Mouse (Mus musculus) CH12.LX (cell line): Measurements from ENCODE around the gene Pimreg. TPM values are rescaled to one million over a fixed set of nuclear protein-coding genes. Genes with fewer than 3 reads are reported as not detected.

ENCODE experiments used
- DNase-seq: peaks from one replicate; pipeline ENCODE4 v3.0.0-alpha.2; 2013; ENCODE audit errors: extremely low read depth
- H3K27ac ChIP-seq: 2 replicates; pipeline ENCODE4 v1.5.1; 2012; ENCODE audit warnings: low read depth, mild to moderate bottlenecking, control low read depth, moderate library complexity; ENCODE audit not compliant: insufficient read depth
- H3K27me3 ChIP-seq: replicated peaks from 2 replicates; pipeline ENCODE3; 2012; ENCODE audit warnings: inconsistent platforms
- H3K36me3 ChIP-seq, 2 experiments: replicated peaks in 1 of 2; 2 replicates each; pipeline versions ENCODE3 to v1.6.1; 2012; ENCODE audit warnings: inconsistent platforms in 1 of 2, low read length in 1 of 2, mild to moderate bottlenecking in 1 of 2, mixed read lengths in 1 of 2, moderate library complexity in 1 of 2; ENCODE audit not compliant: control insufficient read depth in 1 of 2, insufficient read depth in 1 of 2
- H3K4me1 ChIP-seq, 2 experiments: 2 replicates each; pipeline ENCODE4 v1.6.1; 2012; ENCODE audit warnings: inconsistent platforms in 1 of 2, moderate library complexity in 1 of 2; ENCODE audit not compliant: insufficient read depth in 2 of 2, control insufficient read depth in 1 of 2
- H3K4me2 ChIP-seq: 2 replicates; pipeline ENCODE4 v1.6.1; 2012; ENCODE audit warnings: low read depth, mild to moderate bottlenecking, control low read depth; ENCODE audit not compliant: poor library complexity, insufficient read depth, severe bottlenecking
- H3K4me3 ChIP-seq, 3 experiments: fragments of 150-350 bp in 1 of 3; sonication (generic) in 1 of 3; replicated peaks in 1 of 3; 2 replicates each; pipeline versions ENCODE3 to v1.5.1; 2011 to 2012; ENCODE audit warnings: low read depth in 2 of 3, low read length in 2 of 3, mild to moderate bottlenecking in 2 of 3, moderate library complexity in 2 of 3, control low read depth in 1 of 3, improper control_type of control experiment in 1 of 3, inconsistent platforms in 1 of 3, mixed read lengths in 1 of 3; ENCODE audit not compliant: poor library complexity in 1 of 3
- H3K79me2 ChIP-seq: replicated peaks from 2 replicates; pipeline ENCODE4 v1.6.1; 2012; ENCODE audit warnings: mild to moderate bottlenecking, moderate library complexity; ENCODE audit not compliant: control insufficient read depth, poor library complexity, insufficient read depth, severe bottlenecking; ENCODE audit errors: extremely low read depth
- H3K9ac ChIP-seq: 2 replicates; pipeline ENCODE4 v1.6.1; 2012; ENCODE audit warnings: low read depth, mild to moderate bottlenecking, control low read depth, moderate library complexity; ENCODE audit not compliant: insufficient read depth
- H3K9me3 ChIP-seq: replicated peaks from 2 replicates; pipeline ENCODE3; 2012; ENCODE audit warnings: low read length, inconsistent platforms, mixed read lengths
- BHLHE40 ChIP-seq: IDR thresholded peaks from 2 replicates; pipeline ENCODE4 v1.6.1; 2011; ENCODE audit warnings: mild to moderate bottlenecking, low read depth, low read length, improper control_type of control experiment
- CHD1 ChIP-seq: IDR thresholded peaks from 2 replicates; pipeline ENCODE4 v1.6.1; 2012; ENCODE audit warnings: low read depth, low read length, improper control_type of control experiment, inconsistent platforms
- CHD2 ChIP-seq: IDR thresholded peaks from 2 replicates; pipeline ENCODE4 v1.6.1; 2011; ENCODE audit warnings: low read length, improper control_type of control experiment
- CTCF ChIP-seq, 2 experiments: IDR thresholded peaks in 1 of 2; conservative IDR thresholded peaks in 1 of 2; 2 replicates each; pipeline ENCODE4 v1.5.1; 2011 to 2012; ENCODE audit warnings: low read depth in 2 of 2, low read length in 2 of 2, improper control_type of control experiment in 1 of 2, inconsistent platforms in 1 of 2, mild to moderate bottlenecking in 1 of 2, moderate library complexity in 1 of 2
- E2F4 ChIP-seq: IDR thresholded peaks from 2 replicates; pipeline ENCODE4 v1.6.1; 2011; ENCODE audit warnings: low read depth, low read length, improper control_type of control experiment; ENCODE audit not compliant: insufficient replicate concordance
- ELF1 ChIP-seq: IDR thresholded peaks from 2 replicates; pipeline ENCODE4 v1.6.1; 2014; ENCODE audit warnings: low read depth, mild to moderate bottlenecking, inconsistent platforms, low read length, improper control_type of control experiment
- EP300 ChIP-seq: IDR thresholded peaks from 2 replicates; pipeline ENCODE4 v1.6.1; 2011; ENCODE audit warnings: low read length, improper control_type of control experiment
- ETS1 ChIP-seq: conservative IDR thresholded peaks from 2 replicates; pipeline ENCODE4 v1.6.1; 2012; ENCODE audit warnings: low read depth, mild to moderate bottlenecking, inconsistent platforms, low read length, improper control_type of control experiment, moderate library complexity
- GABPA ChIP-seq: IDR thresholded peaks from 2 replicates; pipeline ENCODE4 v1.6.1; 2012; ENCODE audit warnings: low read depth, low read length, improper control_type of control experiment, inconsistent platforms; ENCODE audit not compliant: insufficient replicate concordance
- HCFC1 ChIP-seq: IDR thresholded peaks from 2 replicates; pipeline ENCODE4 v1.6.1; 2012; ENCODE audit warnings: low read depth, mild to moderate bottlenecking, inconsistent platforms, low read length, improper control_type of control experiment
- IRF4 ChIP-seq: IDR thresholded peaks from 2 replicates; pipeline ENCODE4 v1.6.1; 2014; ENCODE audit warnings: low read depth, mild to moderate bottlenecking, inconsistent platforms, low read length, improper control_type of control experiment
- JUN ChIP-seq: IDR thresholded peaks from 2 replicates; pipeline ENCODE4 v1.6.1; 2011; ENCODE audit warnings: low read depth, mild to moderate bottlenecking, low read length, improper control_type of control experiment, moderate library complexity; ENCODE audit not compliant: insufficient read depth
- JUND ChIP-seq: conservative IDR thresholded peaks from 2 replicates; pipeline ENCODE4 v1.6.1; 2011; ENCODE audit warnings: low read depth, low read length, improper control_type of control experiment
- KAT2A ChIP-seq: IDR thresholded peaks from 2 replicates; pipeline ENCODE4 v1.6.1; 2012; ENCODE audit warnings: low read length, improper control_type of control experiment, inconsistent platforms; ENCODE audit not compliant: insufficient replicate concordance
- MAFK ChIP-seq: IDR thresholded peaks from 2 replicates; pipeline ENCODE4 v1.6.1; 2011; ENCODE audit warnings: low read length, improper control_type of control experiment; ENCODE audit not compliant: insufficient replicate concordance
- MAZ ChIP-seq: IDR thresholded peaks from 2 replicates; pipeline ENCODE4 v1.6.1; 2012; ENCODE audit warnings: low read depth, mild to moderate bottlenecking, inconsistent platforms, low read length, improper control_type of control experiment, moderate library complexity
- MEF2A ChIP-seq: IDR thresholded peaks from 2 replicates; pipeline ENCODE4 v1.6.1; 2014; ENCODE audit warnings: low read depth, mild to moderate bottlenecking, inconsistent platforms, low read length, improper control_type of control experiment, borderline replicate concordance
- MXI1 ChIP-seq: IDR thresholded peaks from 2 replicates; pipeline ENCODE4 v1.6.1; 2011; ENCODE audit warnings: mild to moderate bottlenecking, low read depth, low read length, improper control_type of control experiment
- MYC ChIP-seq: IDR thresholded peaks from 2 replicates; pipeline ENCODE4 v1.6.1; 2011; ENCODE audit warnings: low read depth, mild to moderate bottlenecking, improper control_type of control experiment, low read length
- NELFE ChIP-seq: IDR thresholded peaks from 2 replicates; pipeline ENCODE4 v1.6.1; 2011; ENCODE audit warnings: low read depth, low read length, improper control_type of control experiment
- NRF1 ChIP-seq: IDR thresholded peaks from 2 replicates; pipeline ENCODE4 v1.6.1; 2014; ENCODE audit warnings: low read depth, mild to moderate bottlenecking, inconsistent platforms, low read length, improper control_type of control experiment, moderate library complexity
- PAX5 ChIP-seq: IDR thresholded peaks from 2 replicates; pipeline ENCODE4 v1.6.1; 2012; ENCODE audit warnings: low read length, inconsistent platforms, mixed read lengths
- POLR2A ChIP-seq: IDR thresholded peaks from 2 replicates; pipeline ENCODE4 v1.6.1; 2011; ENCODE audit warnings: low read depth, mild to moderate bottlenecking, improper control_type of control experiment, low read length
- POLR2AphosphoS2 ChIP-seq: IDR thresholded peaks from 2 replicates; pipeline ENCODE4 v1.6.1; 2011; ENCODE audit warnings: low read depth, low read length, improper control_type of control experiment
- RAD21 ChIP-seq: IDR thresholded peaks from 2 replicates; pipeline ENCODE4 v1.6.1; 2011; ENCODE audit warnings: low read depth, mild to moderate bottlenecking, low read length, improper control_type of control experiment, moderate library complexity
- RCOR1 ChIP-seq: conservative IDR thresholded peaks from 2 replicates; pipeline ENCODE4 v1.6.1; 2012; ENCODE audit warnings: low read depth, mild to moderate bottlenecking, inconsistent platforms, low read length, improper control_type of control experiment
- SIN3A ChIP-seq: IDR thresholded peaks from 2 replicates; pipeline ENCODE4 v1.6.1; 2012; ENCODE audit warnings: low read length, improper control_type of control experiment, inconsistent platforms
- SMC3 ChIP-seq: IDR thresholded peaks from 2 replicates; pipeline ENCODE4 v1.6.1; 2011; ENCODE audit warnings: low read depth, low read length, improper control_type of control experiment
- TBP ChIP-seq: conservative IDR thresholded peaks from 2 replicates; pipeline ENCODE4 v1.6.1; 2011; ENCODE audit warnings: low read depth, low read length, improper control_type of control experiment
- TCF12 ChIP-seq: IDR thresholded peaks from 2 replicates; pipeline ENCODE4 v1.6.1; 2014; ENCODE audit warnings: low read depth, mild to moderate bottlenecking, inconsistent platforms, low read length, improper control_type of control experiment
- UBTF ChIP-seq: IDR thresholded peaks from 2 replicates; pipeline ENCODE4 v1.6.1; 2012; ENCODE audit warnings: low read depth, mild to moderate bottlenecking, inconsistent platforms, low read length, improper control_type of control experiment, moderate library complexity
- USF1 ChIP-seq: IDR thresholded peaks from 2 replicates; pipeline ENCODE4 v1.6.1; 2014; ENCODE audit warnings: low read depth, mild to moderate bottlenecking, inconsistent platforms, low read length, improper control_type of control experiment
- USF2 ChIP-seq: conservative IDR thresholded peaks from 2 replicates; pipeline ENCODE4 v1.6.1; 2011; ENCODE audit warnings: low read depth, low read length, improper control_type of control experiment
- ZC3H11A ChIP-seq: IDR thresholded peaks from 2 replicates; pipeline ENCODE4 v1.6.1; 2012; ENCODE audit warnings: low read depth, mild to moderate bottlenecking, inconsistent platforms, low read length, improper control_type of control experiment
- ZKSCAN1 ChIP-seq: IDR thresholded peaks from 2 replicates; pipeline ENCODE4 v1.6.1; 2012; ENCODE audit warnings: low read depth, inconsistent platforms, low read length, improper control_type of control experiment, borderline replicate concordance
- ZMIZ1 ChIP-seq: IDR thresholded peaks from 2 replicates; pipeline ENCODE4 v1.6.1; 2012; ENCODE audit warnings: low read depth, mild to moderate bottlenecking, inconsistent platforms, low read length, improper control_type of control experiment
- ZNF384 ChIP-seq: IDR thresholded peaks from 2 replicates; pipeline ENCODE4 v1.6.1; 2012; ENCODE audit warnings: low read depth, low read length, improper control_type of control experiment, inconsistent platforms
- dilution Hi-C: fragments of 300-500 bp; cut with MboI; formaldehyde crosslinking; loops from 2 replicates; pipeline ENCODE4 v1.14.3; 2020; ENCODE audit warnings: low sequenced_read_pairs; ENCODE audit not compliant: extremely low pct_unique_long_range_greater_than_20kb, extremely low pct_ligation_motif_present
- in situ Hi-C: fragments of 300-500 bp; cut with MboI; formaldehyde crosslinking; loops from 3 replicates; pipeline ENCODE4 v1.14.3; 2019; ENCODE audit warnings: low sequenced_read_pairs, low pct_ligation_motif_present, low pct_unique_long_range_greater_than_20kb, mixed read lengths
- polyA plus RNA-seq: library from polyadenylated mRNA; unstranded; fragments of >175 nt; gene quantifications from 2 replicates; pipeline ENCODE4 v1.2.1, GENCODE M21; 2012; ENCODE audit warnings: low read depth; ENCODE audit not compliant: insufficient read length
- total RNA-seq, 2 experiments: library from RNA; depleted of rRNA; stranded (reverse); fragments of 300-350 nt in 1 of 2; fragments of >200 nt in 1 of 2; gene quantifications; 2 replicates each; pipeline ENCODE4 v1.2.3; 2012 to 2014

Gene Pimreg
- 22.4 and 26.4 TPM in 2 replicates for total RNA-seq (2012; rRNA removed)
- 49.5 and 52.7 TPM in 2 replicates for total RNA-seq (2014; rRNA removed)
- polyA plus RNA-seq: 27.9 and 28.9 TPM in 2 replicates

DNA sequence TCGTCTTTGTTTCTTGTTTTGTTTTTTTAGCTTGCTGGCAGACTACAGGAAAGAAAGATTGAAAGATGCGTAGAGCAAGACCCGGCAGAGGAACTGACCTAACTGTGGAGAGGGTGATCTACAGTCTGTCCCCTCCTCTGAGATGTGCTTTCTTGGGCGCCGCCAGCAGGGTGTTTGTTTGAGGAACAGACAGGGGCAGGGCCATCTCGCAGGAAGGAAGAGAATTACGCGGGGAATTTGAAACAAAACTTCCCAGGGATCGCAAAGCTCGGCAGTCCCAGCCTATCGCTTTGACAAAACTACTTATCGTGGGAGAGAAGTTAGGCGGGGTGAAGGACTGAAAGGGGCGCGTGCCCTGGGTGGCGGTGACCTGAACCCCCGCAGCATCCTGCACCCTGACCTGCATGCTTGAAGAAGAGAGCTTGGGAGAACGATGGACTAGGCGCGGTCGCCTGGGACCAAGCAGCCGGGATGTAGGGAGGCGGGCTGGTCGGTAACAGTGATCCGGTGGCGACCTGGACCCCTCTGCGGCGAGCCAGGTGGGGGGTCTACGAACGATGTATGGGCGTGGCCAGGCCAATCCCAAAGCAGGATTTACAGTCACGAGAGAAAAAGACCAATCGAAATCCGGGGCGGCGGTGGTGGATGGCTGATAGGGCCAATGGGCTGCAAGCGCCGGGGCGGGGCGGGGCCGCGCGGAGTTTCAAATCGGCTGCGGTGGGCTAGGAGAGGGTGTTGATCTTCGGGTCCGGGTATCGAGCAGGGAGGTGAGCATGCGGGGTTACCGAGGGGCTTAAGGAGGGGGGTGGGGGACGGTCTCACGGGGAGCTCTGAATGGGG lies at the start of gene Pimreg:
Gene Pimreg (plus strand): TSS at position 265 of the 840 bp plus-strand sequence.
- peak within 1 kb of the TSS; percentile 69 to 92 (median 73) for H3K4me3 ChIP-seq
- peaks cover 11% of the 10 kb centered on the region for H3K27me3 ChIP-seq
- in situ Hi-C loops (loop anchor here (25.0 kb wide), 1 partner anchor 480 kb away; no protein-coding TSS in a partner anchor), dilution Hi-C loops (no loop called here)
- DNase-seq: peak; percentile 94
- H3K9ac ChIP-seq: peak within 1 kb of the TSS; percentile 41
- peaks cover 15 to 59% of the 10 kb centered on the region in 2 experiments for H3K4me1 ChIP-seq
- no peaks in the 10 kb centered on the region for H3K79me2 ChIP-seq
- H3K9me3 ChIP-seq: no peaks in the 10 kb centered on the region
- no peak within 1 kb of the TSS for H3K27ac ChIP-seq
- peaks cover 10 to 35% of the 10 kb centered on the region in 2 experiments for H3K36me3 ChIP-seq
- peak within 1 kb of the TSS; percentile 76 for H3K4me2 ChIP-seq
- TF ChIP-seq POLR2A (peak; percentile 72), E2F4 (peak; percentile 78; the same call in 1 of the 2 replicates), ZC3H11A (no peak), CHD2 (peak; percentile 90), NRF1 (0 out of 2 replicates have a peak, but pooled peaks have one; percentile 6), MAFK (no peak), RAD21 (no peak; the same call in 1 of the 2 replicates), MAZ (peak; percentile 77; the same call in 1 of the 2 replicates), ZNF384 (no peak), KAT2A (no peak), ELF1 (peak; percentile 75), MXI1 (peak; percentile 89), HCFC1 (peak; percentile 57), PAX5 (no peak), TCF12 (peak; percentile 66), POLR2AphosphoS2 (no peak), NELFE (peak; percentile 63), CHD1 (peak; percentile 85; the same call in 1 of the 2 replicates), SIN3A (peak; percentile 95), EP300 (no peak; the same call in 1 of the 2 replicates), TBP (peak; percentile 53; the same call in 1 of the 2 replicates), UBTF (no peak), USF2 (no peak), GABPA (no peak), ETS1 (no peak), USF1 (peak; percentile 66), IRF4 (peak; percentile 40; the same call in 1 of the 2 replicates), BHLHE40 (no peak), JUND (no peak), MEF2A (peak; percentile 32), RCOR1 (0 out of 2 replicates have a peak, but pooled peaks have one; percentile 57), MYC (0 out of 2 replicates have a peak, but pooled peaks have one; percentile 27), JUN (no peak), CTCF (conservative IDR thresholded peaks at IDR 0.05 in 1 of 2, IDR thresholded peaks at IDR 0.05 in 1 of 2; ENCODE audit: low read depth in 2 of 2, low read length in 2 of 2) (peak in 1 of 2 experiments; percentile 51; a peak in 2 of 4 replicates), ZKSCAN1 (no peak), SMC3 (no peak; the same call in 1 of the 2 replicates), ZMIZ1 (no peak; the same call in 1 of the 2 replicates)
